Mouse (Mus musculus) bone marrow, adult 2 months (tissue): ENCODE results near the gene Aebp2.

Source experiments
- CTCF ChIP-seq: fragments of 200-500 bp; IDR thresholded peaks from 2 replicates; pipeline ENCODE4 v1.5.1; 2011; ENCODE audit warnings: low read length, control low read depth; ENCODE audit not compliant: control insufficient read depth, insufficient read depth
- POLR2A ChIP-seq: fragments of 200-500 bp; IDR thresholded peaks from 2 replicates; pipeline ENCODE4 v1.6.1; 2011; ENCODE audit warnings: low read depth, mild to moderate bottlenecking, control low read depth, low read length, borderline replicate concordance; ENCODE audit not compliant: control insufficient read depth

DNA sequence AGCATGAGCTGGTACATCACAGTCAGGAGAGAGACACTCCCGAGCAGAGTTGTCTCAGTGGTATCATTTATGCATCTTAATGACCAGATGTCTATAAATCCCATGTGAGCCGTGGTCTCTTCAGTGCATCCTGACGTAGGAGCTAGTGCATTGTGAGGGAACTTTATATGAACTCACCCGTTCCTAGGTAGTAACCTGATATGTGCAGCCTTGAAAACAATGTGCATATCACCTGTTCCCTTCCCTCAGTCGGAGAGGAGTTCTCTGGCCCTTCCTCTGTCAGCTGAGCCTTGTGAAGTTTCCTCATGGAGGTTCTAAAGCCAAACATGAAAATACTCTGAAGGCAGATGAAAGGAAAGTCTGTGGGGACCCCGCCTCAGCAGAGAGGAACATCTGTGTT lies 78.8 kb downstream of the Aebp2 start:
- TF ChIP-seq POLR2A (no peak), CTCF (no peak)
